Mouse (Mus musculus): ENCODE measurements around the gene Gp9.

- TF ChIP-seq CTCF (IDR thresholded peaks at IDR 0.05; ENCODE audit: low read depth, low read length) (no peak), POLR2A (IDR thresholded peaks at IDR 0.05; ENCODE audit: extremely low read depth, insufficient read depth, low read length) (no peak)
Measured at GRCm38 (mm10) chr6:87791826-87792225, 14.0 kb downstream of the Gp9 start.

Measured in liver, adult 2 months (tissue).